Mouse (Mus musculus) heart, adult 2 months (tissue): ENCODE data around the gene Vwa8. TPM values are rescaled to one million over a fixed set of nuclear protein-coding genes. Genes with fewer than 3 reads are reported as not detected.

ENCODE experiments used
- DNase-seq, 2 experiments: peaks; one replicate each; pipeline ENCODE4 v3.0.0; 2021
- H3K27ac ChIP-seq: fragments of 200-600 bp; 2 replicates; pipeline ENCODE4 v1.8.1; 2022
- H3K27me3 ChIP-seq: fragments of 200-500 bp; 2 replicates; pipeline ENCODE4 v1.6.1; 2012; ENCODE audit warnings: mild to moderate bottlenecking, low read length, inconsistent platforms, mixed read lengths; ENCODE audit not compliant: control insufficient read depth, insufficient read depth
- H3K36me3 ChIP-seq: fragments of 200-500 bp; 2 replicates; pipeline ENCODE4 v1.6.1; 2012; ENCODE audit warnings: low read length, inconsistent platforms; ENCODE audit not compliant: control insufficient read depth, insufficient read depth
- H3K4me1 ChIP-seq: fragments of 200-500 bp; 2 replicates; pipeline ENCODE4 v1.6.1; 2011; ENCODE audit warnings: low read length; ENCODE audit not compliant: control insufficient read depth, insufficient read depth
- H3K4me3 ChIP-seq: fragments of 200-600 bp; 2 replicates; pipeline ENCODE4 v1.8.1; 2022
- H3K79me2 ChIP-seq: fragments of 200-500 bp; replicated peaks from 2 replicates; pipeline ENCODE4 v1.6.1; 2012; ENCODE audit warnings: mild to moderate bottlenecking, inconsistent platforms, low read length, moderate library complexity, mixed read lengths; ENCODE audit not compliant: control insufficient read depth, insufficient read depth
- H3K9ac ChIP-seq: fragments of 200-500 bp; 2 replicates; pipeline ENCODE4 v1.6.1; 2012; ENCODE audit warnings: low read depth, mild to moderate bottlenecking, control low read depth, inconsistent platforms, low read length, mixed read lengths
- CTCF ChIP-seq: fragments of 200-600 bp; IDR thresholded peaks from 2 replicates; pipeline ENCODE4 v1.8.1; 2022; ENCODE audit warnings: antibody characterized with exemption, mild to moderate bottlenecking, moderate library complexity
- EP300 ChIP-seq: fragments of 200-500 bp; IDR thresholded peaks from 2 replicates; pipeline ENCODE4 v1.6.1; 2011; ENCODE audit warnings: low read depth, low read length, control low read depth; ENCODE audit not compliant: insufficient read depth
- POLR2A ChIP-seq: fragments of 200-500 bp; IDR thresholded peaks from 2 replicates; pipeline ENCODE4 v1.6.1; 2011; ENCODE audit warnings: mild to moderate bottlenecking, low read depth, low read length, control low read depth; ENCODE audit not compliant: insufficient read depth
- WGBS: fragments of 180-500 bp; shearing (Covaris S2); methylation state at CpG from one replicate; pipeline ENCODE4 v1.1.7; 2018; 5-methylcytosine and 5-hydroxymethylcytosine counted together
- intact Hi-C: fragments of 180-260 bp; cut with DNase I; formaldehyde crosslinking; loops from one replicate; pipeline ENCODE4 v1.15.1; 2025
- polyA plus RNA-seq: library from polyadenylated mRNA; depleted of rRNA; stranded (reverse); fragments of >200 nt; gene quantifications from 2 replicates; pipeline ENCODE4 v1.2.3, GENCODE M21; 2012
- total RNA-seq, 2 experiments: library from RNA; stranded (reverse); gene quantifications; 2 replicates each; pipeline ENCODE4 v1.2.3; 2021

The Vwa8 gene
- total and polyA plus RNA-seq, 3 experiments, result 58.8 to 177 (median 150) TPM

DNA sequence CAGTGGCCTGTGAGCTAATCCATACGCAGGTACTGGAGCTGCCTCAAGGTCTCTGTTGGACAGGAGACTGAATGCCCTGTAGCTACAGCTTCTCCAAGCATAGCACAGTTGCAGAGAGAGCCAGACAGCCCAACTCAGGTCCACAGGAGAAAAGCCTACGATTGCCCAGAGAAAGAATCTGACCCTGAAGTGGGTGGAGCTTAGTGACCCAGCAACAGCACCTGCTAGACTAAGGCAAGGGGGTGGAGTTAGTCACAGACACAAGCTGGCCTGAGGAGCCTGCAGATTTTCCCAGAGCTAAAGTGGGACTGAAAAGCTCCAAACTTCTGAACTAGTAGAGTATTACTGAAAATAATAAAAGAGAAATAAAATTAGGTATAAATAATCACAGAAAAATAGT, 21.2 kb downstream of the Vwa8 start:
- no peak overlapping the region for H3K4me3 ChIP-seq
- H3K9ac ChIP-seq, result no peak overlapping the region
- TF ChIP-seq POLR2A, result no peak
- TF ChIP-seq CTCF, result no peak
- TF ChIP-seq EP300, result no peak
- H3K79me2 ChIP-seq, result no peaks in the 10 kb centered on the region
- H3K27me3 ChIP-seq, result no peaks in the 10 kb centered on the region
- WGBS, result 62% methylated on average over 2 of the region's 2 CpGs
- peaks cover 2% of the 10 kb centered on the region for H3K36me3 ChIP-seq
- H3K4me1 ChIP-seq, result no peaks in the 10 kb centered on the region
- H3K27ac ChIP-seq, result no peak overlapping the region
- intact Hi-C loops, result no loop called here
- DNase-seq, result no peak

DNA sequence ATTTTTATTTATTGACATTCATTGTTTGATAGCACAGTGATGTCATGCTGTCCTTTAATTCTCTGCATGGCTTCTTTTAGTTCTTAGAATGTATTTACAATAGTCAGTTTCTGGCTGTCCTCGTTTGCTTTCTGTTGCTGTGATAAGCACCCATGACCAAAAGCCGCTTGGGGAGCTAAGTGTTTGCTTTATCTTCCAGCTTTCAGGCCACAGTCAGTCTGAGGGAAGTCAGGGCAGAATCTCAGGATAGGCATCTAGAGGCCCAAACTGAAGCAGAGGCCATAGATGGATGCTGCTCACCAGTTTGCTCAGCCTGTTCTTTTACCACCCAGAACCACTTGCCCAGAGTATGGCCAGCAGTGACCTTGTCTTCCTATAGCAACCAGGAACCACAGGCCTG, 28.3 kb downstream of the Vwa8 start:
- no peaks in the 10 kb centered on the region for H3K4me1 ChIP-seq
- H3K4me3 ChIP-seq, result no peak overlapping the region
- no peaks in the 10 kb centered on the region for H3K27me3 ChIP-seq
- no peaks in the 10 kb centered on the region for H3K36me3 ChIP-seq
- H3K9ac ChIP-seq, result no peak overlapping the region
- no peak for DNase-seq
- H3K79me2 ChIP-seq, result no peaks in the 10 kb centered on the region
- no peak for TF ChIP-seq CTCF
- TF ChIP-seq POLR2A, result no peak
- TF ChIP-seq EP300, result no peak
- intact Hi-C loops, result no loop called here
- no peak overlapping the region for H3K27ac ChIP-seq
- WGBS, result 60% methylated on average over 2 of the region's 2 CpGs

DNA sequence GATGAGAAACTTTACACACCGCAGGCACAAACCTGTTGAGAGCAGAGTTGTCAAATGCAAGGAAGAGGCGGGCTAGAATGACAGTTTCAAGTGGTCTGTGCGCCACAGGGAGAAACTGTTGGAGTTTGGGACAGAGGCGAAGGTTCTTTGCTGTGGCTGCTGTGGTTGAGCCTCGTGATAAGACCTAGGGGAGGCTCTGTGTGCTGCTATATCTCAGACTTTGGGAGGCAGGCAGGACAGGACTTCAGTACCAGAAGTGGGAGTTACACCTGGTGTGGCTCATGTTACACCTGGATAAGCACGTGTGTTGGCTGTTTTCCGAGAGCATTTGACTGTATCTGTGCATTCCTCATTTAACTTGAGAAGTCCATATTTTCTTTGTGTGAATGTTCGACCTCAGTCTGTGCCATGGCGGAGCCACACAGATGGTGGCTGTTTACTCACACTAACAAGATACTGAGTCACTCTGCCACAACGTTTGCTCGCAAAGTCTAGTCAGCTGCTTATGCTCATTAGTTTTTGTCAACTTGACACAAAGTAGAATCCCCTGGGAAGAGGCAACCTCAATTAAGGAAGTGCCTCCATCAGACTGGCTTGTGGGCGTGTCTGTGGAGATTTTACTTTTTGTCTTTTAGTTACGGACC, 29.7 kb downstream of the Vwa8 start:
- Histone ChIP-seq H3K27ac (no peak overlapping the region), H3K36me3 (no peaks in the 10 kb centered on the region), H3K27me3 (no peaks in the 10 kb centered on the region), H3K9ac (no peak overlapping the region), H3K79me2 (peaks cover 2% of the 10 kb centered on the region; the same call in 1 of the 2 replicates), H3K4me1 (no peaks in the 10 kb centered on the region; the same call in 1 of the 2 replicates), H3K4me3 (no peak overlapping the region)
- intact Hi-C loops, result no loop called here
- 77% methylated on average over 13 of the region's 13 CpGs for WGBS
- no peak for TF ChIP-seq EP300
- no peak for TF ChIP-seq POLR2A
- TF ChIP-seq CTCF, result no peak
- no peak for DNase-seq

DNA sequence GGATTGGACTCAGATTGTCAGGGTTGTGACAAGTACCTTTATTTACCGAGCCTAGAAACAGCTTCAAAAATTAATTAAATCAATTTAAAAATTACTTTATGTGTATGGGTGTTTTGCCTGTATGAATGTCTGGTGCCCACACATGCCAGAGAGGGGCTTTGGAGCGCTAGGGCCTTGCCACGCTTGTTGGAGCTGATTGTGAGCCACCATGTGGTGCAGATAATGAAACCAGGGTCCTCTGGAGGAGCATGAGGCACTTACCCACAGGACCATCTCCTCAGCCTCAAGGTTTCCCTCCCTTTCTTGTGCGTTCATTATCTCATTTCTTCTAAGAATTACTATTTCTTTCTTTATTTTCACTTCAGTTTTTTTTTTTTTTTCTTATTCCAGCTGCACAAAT, 32.0 kb downstream of the Vwa8 start:
- Histone ChIP-seq H3K27ac (no peak overlapping the region), H3K4me1 (no peaks in the 10 kb centered on the region; the same call in 1 of the 2 replicates), H3K36me3 (no peaks in the 10 kb centered on the region), H3K9ac (no peak overlapping the region), H3K4me3 (no peak overlapping the region), H3K27me3 (no peaks in the 10 kb centered on the region), H3K79me2 (peaks cover 2% of the 10 kb centered on the region; the same call in 1 of the 2 replicates)
- 87% methylated on average over 4 of the region's 4 CpGs for WGBS
- intact Hi-C loops, result no loop called here
- DNase-seq, result no peak
- TF ChIP-seq EP300 (no peak), POLR2A (no peak), CTCF (no peak)

DNA sequence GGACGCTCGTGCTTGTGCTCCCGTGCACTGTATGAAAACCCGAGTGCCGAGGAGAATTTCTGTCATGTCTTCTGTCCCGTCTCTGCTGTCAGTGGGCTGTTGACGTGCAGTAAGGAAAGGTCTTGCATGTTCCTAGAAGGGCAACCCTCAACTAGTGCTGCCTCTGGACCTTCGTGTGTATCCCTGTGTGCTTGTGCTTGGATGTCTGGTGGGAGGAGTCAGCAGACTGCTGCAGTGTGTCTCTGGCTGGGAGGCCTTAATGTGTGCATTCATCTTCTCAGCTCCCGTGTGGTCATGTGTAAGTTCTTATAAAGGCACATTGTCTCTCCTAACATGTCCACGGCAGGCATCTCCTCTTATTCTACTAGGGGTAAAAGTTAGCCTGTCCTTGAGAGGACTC, 32.7 kb downstream of the Vwa8 start:
- H3K79me2 ChIP-seq, result peaks cover 2% of the 10 kb centered on the region; the same call in 1 of the 2 replicates
- H3K27me3 ChIP-seq, result no peaks in the 10 kb centered on the region
- no peaks in the 10 kb centered on the region for H3K36me3 ChIP-seq
- intact Hi-C loops, result no loop called here
- H3K9ac ChIP-seq, result no peak overlapping the region
- no peaks in the 10 kb centered on the region; the same call in 1 of the 2 replicates for H3K4me1 ChIP-seq
- no peak overlapping the region for H3K4me3 ChIP-seq
- DNase-seq, result no peak
- 75% methylated on average over 10 of the region's 10 CpGs for WGBS
- H3K27ac ChIP-seq, result no peak overlapping the region
- TF ChIP-seq CTCF, result no peak

DNA sequence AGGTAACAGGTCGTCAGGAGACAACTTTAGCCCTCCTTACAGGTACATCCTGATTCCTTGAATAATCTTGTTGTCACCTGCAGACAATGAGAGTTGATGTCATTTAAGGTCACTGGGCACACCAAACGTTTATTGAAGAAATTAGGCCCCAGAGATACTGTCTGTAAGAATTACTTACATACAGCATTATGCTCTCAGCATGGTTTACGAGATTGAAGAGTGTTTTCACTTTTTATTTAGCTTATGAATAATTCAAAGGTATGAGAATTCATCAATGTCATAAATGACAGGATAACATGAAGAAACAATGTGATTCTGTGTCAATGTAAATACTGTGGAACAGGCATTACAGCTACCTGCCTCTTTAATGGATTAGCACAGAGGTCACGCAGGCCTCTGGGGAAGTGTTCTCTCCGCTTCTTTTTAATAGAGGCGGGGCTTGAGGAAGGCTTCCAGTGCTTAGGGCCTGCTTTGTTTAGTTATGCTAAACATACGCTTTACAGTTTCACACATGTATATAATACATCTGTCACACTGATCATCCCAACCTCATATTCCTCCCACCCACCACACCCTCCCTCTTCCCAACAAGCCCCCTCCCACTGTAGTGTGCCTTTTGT, 37.2 kb downstream of the Vwa8 start:
- Histone ChIP-seq H3K79me2 (peaks cover 4% of the 10 kb centered on the region; the same call in 1 of the 2 replicates), H3K36me3 (no peaks in the 10 kb centered on the region), H3K4me1 (no peaks in the 10 kb centered on the region; the same call in 1 of the 2 replicates), H3K9ac (no peak overlapping the region), H3K27ac (no peak overlapping the region), H3K4me3 (no peak overlapping the region), H3K27me3 (no peaks in the 10 kb centered on the region)
- intact Hi-C loops, result no loop called here
- no peak for DNase-seq
- 79% methylated on average over 7 of the region's 7 CpGs for WGBS
- TF ChIP-seq CTCF, result no peak
- TF ChIP-seq POLR2A, result no peak
- TF ChIP-seq EP300, result no peak
